Mouse (Mus musculus) heart, adult 2 months (tissue): ENCODE measurements around the gene Ntf5.

Experiments used
- CTCF ChIP-seq: fragments of 200-600 bp; IDR thresholded peaks from 2 replicates; pipeline ENCODE4 v1.8.1; 2022; ENCODE audit warnings: antibody characterized with exemption, mild to moderate bottlenecking, moderate library complexity
- EP300 ChIP-seq: fragments of 200-500 bp; IDR thresholded peaks from 2 replicates; pipeline ENCODE4 v1.6.1; 2011; ENCODE audit warnings: low read depth, low read length, control low read depth; ENCODE audit not compliant: insufficient read depth
- POLR2A ChIP-seq: fragments of 200-500 bp; IDR thresholded peaks from 2 replicates; pipeline ENCODE4 v1.6.1; 2011; ENCODE audit warnings: mild to moderate bottlenecking, low read depth, low read length, control low read depth; ENCODE audit not compliant: insufficient read depth

DNA sequence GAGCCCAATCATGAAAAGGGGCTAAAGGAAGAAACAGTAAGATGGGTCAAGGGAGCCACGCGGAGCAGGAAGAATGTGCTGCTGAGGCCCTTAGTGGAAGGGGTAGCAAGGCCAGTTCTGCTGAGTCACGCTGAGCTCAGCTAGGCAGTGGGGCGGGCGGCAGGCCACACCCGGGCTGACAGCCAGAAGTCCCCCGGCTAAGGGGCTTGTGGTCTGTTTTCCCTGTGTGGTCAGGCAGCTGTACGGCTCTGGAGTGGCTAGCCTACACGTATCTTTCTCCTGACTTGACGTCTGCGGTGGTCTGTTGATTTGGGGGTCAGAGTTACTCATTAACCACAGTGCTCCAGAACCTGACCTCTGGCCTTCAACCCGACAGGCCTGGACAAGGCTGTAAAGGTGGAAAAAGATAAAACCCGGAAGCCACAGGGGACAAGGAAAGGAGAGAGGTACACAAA is 47.4 kb downstream of the Ntf5 start:
- no peak for TF ChIP-seq CTCF
- TF ChIP-seq EP300 = no peak
- TF ChIP-seq POLR2A = no peak; the same call in 1 of the 2 replicates
